In genomic region chr2:170511073-170511891, GRCm38 (mm10) we compare ENCODE assay signal across 8 mouse cellular contexts. TPM values are rescaled to one million over a fixed set of nuclear protein-coding genes. Genes with fewer than 3 reads are reported as not detected.
DNase-seq lines count a peak whose midpoint lies in the region; ATAC-seq and TF ChIP-seq lines count a peak whose summit lies in the region.

No protein-coding gene starts in this region.

- no peaks in the 10 kb centered on the region for H3K27me3 ChIP-seq in ES-Bruce4 (ENCODE audit: control insufficient read depth, insufficient read depth, low read length, poor library complexity, severe bottlenecking)
- H3K27me3 ChIP-seq in forebrain, embryonic 14.5 days (replicated peaks; ENCODE audit: control insufficient read depth, insufficient read depth, low read length) = no peaks in the 10 kb centered on the region

- H3K27ac ChIP-seq in ES-Bruce4 (ENCODE audit: insufficient read depth, low read length) = no peak overlapping the region
- H3K27ac ChIP-seq in forebrain, embryonic 14.5 days (ENCODE audit: low read depth, low read length) = peak overlapping the region; percentile 80

- peak; percentile 80 for TF ChIP-seq CTCF in ES-Bruce4 (IDR thresholded peaks at IDR 0.05; ENCODE audit: low read depth, low read length)
- peak; percentile 82 for TF ChIP-seq CTCF in lung, adult 2 months (IDR thresholded peaks at IDR 0.05; ENCODE audit: insufficient read depth, low read length)

- peaks cover 3% of the 10 kb centered on the region for H3K4me1 ChIP-seq in ES-Bruce4 (ENCODE audit: control insufficient read depth, insufficient read depth, low read length)
- peaks cover 11% of the 10 kb centered on the region for H3K4me1 ChIP-seq in forebrain, embryonic 14.5 days (ENCODE audit: control insufficient read depth, insufficient read depth, low read length)
- peaks cover 3% of the 10 kb centered on the region; the same call in 1 of the 2 replicates for H3K4me1 ChIP-seq in lung, adult 2 months (ENCODE audit: control insufficient read depth, insufficient read depth, low read length)

- no peaks in the 10 kb centered on the region for H3K9me3 ChIP-seq in ES-Bruce4 (replicated peaks; ENCODE audit: control insufficient read depth, insufficient read depth, low read length, poor library complexity, severe bottlenecking)
- no peaks in the 10 kb centered on the region for H3K9me3 ChIP-seq in forebrain, embryonic 14.5 days (replicated peaks; ENCODE audit: control insufficient read depth, low read length)

- no peak for TF ChIP-seq POLR2A in ES-Bruce4 (IDR thresholded peaks at IDR 0.05; ENCODE audit: insufficient read depth, low read length)
- TF ChIP-seq POLR2A in lung, adult 2 months (IDR thresholded peaks at IDR 0.05; ENCODE audit: borderline replicate concordance, extremely low read depth, low read depth, low read length) = peak; percentile 33; the same call in 1 of the 2 replicates

- H3K4me3 ChIP-seq in ES-Bruce4 (ENCODE audit: low read depth, low read length) = peak overlapping the region; percentile 91
- peak overlapping the region; percentile 98 for H3K4me3 ChIP-seq in forebrain, embryonic 14.5 days (ENCODE audit: low read depth, low read length)
- peak overlapping the region; percentile 95 for H3K4me3 ChIP-seq in lung, adult 2 months (replicated peaks; ENCODE audit: extremely low read depth, low read depth, low read length)

- ATAC-seq in cerebellum, adult (ENCODE audit: insufficient number of reproducible peaks, low FRiP score, low TSS enrichment) = peak; percentile 67
- peak; percentile 69 for ATAC-seq in forebrain, embryonic 14.5 days
- peak; percentile 89 for ATAC-seq in neutrophil, adult 5-6 weeks (ENCODE audit: extremely low read depth, insufficient number of reproducible peaks, low FRiP score, poor library complexity, severe bottlenecking)

- no peaks in the 10 kb centered on the region; the same call in 1 of the 2 replicates for H3K36me3 ChIP-seq in ES-Bruce4 (ENCODE audit: control insufficient read depth, insufficient read depth, low read length, poor library complexity, severe bottlenecking)
- peaks cover 9% of the 10 kb centered on the region; the same call in 1 of the 2 replicates for H3K36me3 ChIP-seq in forebrain, embryonic 14.5 days (ENCODE audit: control insufficient read depth, insufficient read depth, low read length)

- H3K9ac ChIP-seq in ES-Bruce4 (ENCODE audit: low read depth, poor library complexity, severe bottlenecking) = peak overlapping the region; percentile 98
- peak overlapping the region; percentile 95 for H3K9ac ChIP-seq in forebrain, embryonic 14.5 days (ENCODE audit: low read length)

- peak overlapping the region; percentile 77 for H3K4me2 ChIP-seq in forebrain, embryonic 14.5 days (ENCODE audit: low read length)

- intact Hi-C loops in heart, postnatal 25 days (cut with DNase I) = no loop called here

- DNase-seq in forebrain, embryonic 14.5 days (ENCODE audit: low spot score) = peak; percentile 94
- peak; percentile 76 for DNase-seq in heart, postnatal 25 days (ENCODE audit: low spot score)
- peak; percentile 89 to 95 for DNase-seq in layer of hippocampus, adult 18-20 months (ENCODE audit: low spot score in 2 of 2)
- DNase-seq in lung, adult 2 months = peak; percentile 89
- peak; percentile 65 to 72 for DNase-seq in thymus, adult 18-20 months

- TF ChIP-seq EP300 in ES-Bruce4 (IDR thresholded peaks at IDR 0.05; ENCODE audit: insufficient read depth, low read depth, low read length) = no peak

- 2% methylated on average over 62 of the region's 69 CpGs for WGBS in forebrain, embryonic 14.5 days
- under 1% methylated on average over 67 of the region's 69 CpGs for WGBS in lung, adult 2 months

RNA-seq across cellular contexts. Expression of gene Cyp24a1, which starts 14.3 kb away (rescaled TPM):
- polyA plus RNA-seq in ES-Bruce4 (2011; ENCODE audit: insufficient read depth, insufficient read length, low read depth, missing spikeins) = not detected in 2 replicates
- polyA plus RNA-seq in forebrain, embryonic 14.5 days (2014; fragmentation: Nextera tagmentation; extraction: Ambion mirVana) = not detected in 2 replicates
- not detected for total RNA-seq in heart, postnatal 25 days (2021)
- not detected for total RNA-seq in layer of hippocampus, adult 18-20 months (2021)
- polyA plus RNA-seq in lung, adult 2 months (2012; rRNA removed) = not detected in 2 replicates
- total RNA-seq in neutrophil, adult 5-6 weeks (2017) = not detected in 2 replicates

RNA-seq across cellular contexts. Expression of gene Pfdn4, which starts 15.1 kb away (rescaled TPM):
- 163 and 165 TPM in 2 replicates for polyA plus RNA-seq in ES-Bruce4 (2011; ENCODE audit: insufficient read depth, insufficient read length, low read depth, missing spikeins)
- polyA plus RNA-seq in forebrain, embryonic 14.5 days (2014; fragmentation: Nextera tagmentation; extraction: Ambion mirVana) = 128 and 139 TPM in 2 replicates
- 10 to 100 TPM; 11.1 to 12.2 TPM for total RNA-seq in heart, postnatal 25 days (2021)
- 10 to 100 TPM; 25.9 to 29.2 TPM for total RNA-seq in layer of hippocampus, adult 18-20 months (2021)
- polyA plus RNA-seq in lung, adult 2 months (2012; rRNA removed) = 2.9 and 5.0 TPM in 2 replicates
- 18.3 and 21.0 TPM in 2 replicates for total RNA-seq in neutrophil, adult 5-6 weeks (2017)
